Mouse (Mus musculus): ENCODE data around the gene Hrh3. TPM values are rescaled to one million over a fixed set of nuclear protein-coding genes. Genes with fewer than 3 reads are reported as not detected.

Gene Hrh3
- polyA plus RNA-seq, 1 experiment from 2014 or later, result 0.40 TPM

- WGBS, result 96% methylated on average over 9 of the region's 9 CpGs
- Histone ChIP-seq H3K27ac (replicated peaks) (no peak overlapping the region), H3K36me3 (peaks cover 48% of the 10 kb centered on the region), H3K27me3 (no peaks in the 10 kb centered on the region), H3K4me2 (replicated peaks) (no peak overlapping the region), H3K9ac (no peak overlapping the region), H3K4me3 (replicated peaks) (no peak overlapping the region), H3K4me1 (no peaks in the 10 kb centered on the region; the same call in 1 of the 2 replicates), H3K9me3 (replicated peaks) (no peaks in the 10 kb centered on the region)
- ATAC-seq (ENCODE audit: insufficient number of reproducible peaks, low FRiP score, low TSS enrichment, low read depth), result no peak
Observed at GRCm38 (mm10) chr2:180053001-180053400, 51.3 kb downstream of the Hrh3 start.

GRCm38 (mm10) chr2:180051986-180052733 is 52.1 kb downstream of the Hrh3 start:
- no peak for ATAC-seq (ENCODE audit: insufficient number of reproducible peaks, low FRiP score, low TSS enrichment, low read depth)
- Histone ChIP-seq H3K9me3 (replicated peaks) (no peaks in the 10 kb centered on the region), H3K27ac (replicated peaks) (no peak overlapping the region), H3K36me3 (peaks cover 40% of the 10 kb centered on the region), H3K4me1 (no peaks in the 10 kb centered on the region; the same call in 1 of the 2 replicates), H3K27me3 (no peaks in the 10 kb centered on the region), H3K9ac (no peak overlapping the region), H3K4me2 (replicated peaks) (no peak overlapping the region), H3K4me3 (replicated peaks) (no peak overlapping the region)
- WGBS, result 90% methylated on average over 14 of the region's 14 CpGs

- no peaks in the 10 kb centered on the region; the same call in 1 of the 2 replicates for H3K4me1 ChIP-seq
- peaks cover 29% of the 10 kb centered on the region for H3K36me3 ChIP-seq
- H3K27ac ChIP-seq (replicated peaks), result no peak overlapping the region
- 22% methylated on average over 5 of the region's 5 CpGs for WGBS
- no peak overlapping the region for H3K4me2 ChIP-seq (replicated peaks)
- no peaks in the 10 kb centered on the region for H3K27me3 ChIP-seq
- no peak for ATAC-seq (ENCODE audit: insufficient number of reproducible peaks, low FRiP score, low TSS enrichment, low read depth)
- no peak overlapping the region for H3K4me3 ChIP-seq (replicated peaks)
- H3K9ac ChIP-seq, result no peak overlapping the region
- no peaks in the 10 kb centered on the region for H3K9me3 ChIP-seq (replicated peaks)
Observed at GRCm38 (mm10) chr2:180050986-180051385, 53.3 kb downstream of the Hrh3 start.

Other genes starting within 250 kb of the Hrh3 start
- 2.9 and 3.6 TPM in 2 replicates for gene Taf4, start 127.8 kb downstream of the Hrh3 start, polyA plus RNA-seq (2015; fragmentation: Nextera tagmentation; extraction: Ambion mirVana)
- gene Lsm14b, start 79.5 kb downstream of the Hrh3 start, polyA plus RNA-seq (2015; fragmentation: Nextera tagmentation; extraction: Ambion mirVana), result 8.9 and 9.1 TPM in 2 replicates
- gene Psma7, start 62.1 kb downstream of the Hrh3 start, polyA plus RNA-seq (2015; fragmentation: Nextera tagmentation; extraction: Ambion mirVana), result 472 and 518 TPM in 2 replicates
- gene Ss18l1, start 62.0 kb downstream of the Hrh3 start, polyA plus RNA-seq (2015; fragmentation: Nextera tagmentation; extraction: Ambion mirVana), result 5.2 and 6.1 TPM in 2 replicates
- gene Mtg2, start 33.9 kb downstream of the Hrh3 start, polyA plus RNA-seq (2015; fragmentation: Nextera tagmentation; extraction: Ambion mirVana), result 24.3 and 25.6 TPM in 2 replicates
- gene Osbpl2, start 14.8 kb upstream of the Hrh3 start, polyA plus RNA-seq (2015; fragmentation: Nextera tagmentation; extraction: Ambion mirVana), result 42.6 and 43.0 TPM in 2 replicates
- 176 and 190 TPM in 2 replicates for gene Adrm1, start 67.0 kb upstream of the Hrh3 start, polyA plus RNA-seq (2015; fragmentation: Nextera tagmentation; extraction: Ambion mirVana)
- gene Lama5, start 121.4 kb upstream of the Hrh3 start, polyA plus RNA-seq (2015; fragmentation: Nextera tagmentation; extraction: Ambion mirVana), result 28.0 and 37.2 TPM in 2 replicates
- 599 and 606 TPM in 2 replicates for gene Rps21, start 152.9 kb upstream of the Hrh3 start, polyA plus RNA-seq (2015; fragmentation: Nextera tagmentation; extraction: Ambion mirVana)
- gene Cables2, start 169.0 kb upstream of the Hrh3 start, polyA plus RNA-seq (2015; fragmentation: Nextera tagmentation; extraction: Ambion mirVana), result 13.5 and 14.2 TPM in 2 replicates
- gene Rbbp8nl, start 185.4 kb upstream of the Hrh3 start, polyA plus RNA-seq (2015; fragmentation: Nextera tagmentation; extraction: Ambion mirVana), result 1.5 and 1.8 TPM in 2 replicates
- not detected in 2 replicates for gene Gata5, start 230.2 kb upstream of the Hrh3 start, polyA plus RNA-seq (2015; fragmentation: Nextera tagmentation; extraction: Ambion mirVana)

Data from embryonic facial prominence, embryonic 15.5 days (tissue).